ENCODE assay signal across 8 mouse cellular contexts in the genomic region with DNA sequence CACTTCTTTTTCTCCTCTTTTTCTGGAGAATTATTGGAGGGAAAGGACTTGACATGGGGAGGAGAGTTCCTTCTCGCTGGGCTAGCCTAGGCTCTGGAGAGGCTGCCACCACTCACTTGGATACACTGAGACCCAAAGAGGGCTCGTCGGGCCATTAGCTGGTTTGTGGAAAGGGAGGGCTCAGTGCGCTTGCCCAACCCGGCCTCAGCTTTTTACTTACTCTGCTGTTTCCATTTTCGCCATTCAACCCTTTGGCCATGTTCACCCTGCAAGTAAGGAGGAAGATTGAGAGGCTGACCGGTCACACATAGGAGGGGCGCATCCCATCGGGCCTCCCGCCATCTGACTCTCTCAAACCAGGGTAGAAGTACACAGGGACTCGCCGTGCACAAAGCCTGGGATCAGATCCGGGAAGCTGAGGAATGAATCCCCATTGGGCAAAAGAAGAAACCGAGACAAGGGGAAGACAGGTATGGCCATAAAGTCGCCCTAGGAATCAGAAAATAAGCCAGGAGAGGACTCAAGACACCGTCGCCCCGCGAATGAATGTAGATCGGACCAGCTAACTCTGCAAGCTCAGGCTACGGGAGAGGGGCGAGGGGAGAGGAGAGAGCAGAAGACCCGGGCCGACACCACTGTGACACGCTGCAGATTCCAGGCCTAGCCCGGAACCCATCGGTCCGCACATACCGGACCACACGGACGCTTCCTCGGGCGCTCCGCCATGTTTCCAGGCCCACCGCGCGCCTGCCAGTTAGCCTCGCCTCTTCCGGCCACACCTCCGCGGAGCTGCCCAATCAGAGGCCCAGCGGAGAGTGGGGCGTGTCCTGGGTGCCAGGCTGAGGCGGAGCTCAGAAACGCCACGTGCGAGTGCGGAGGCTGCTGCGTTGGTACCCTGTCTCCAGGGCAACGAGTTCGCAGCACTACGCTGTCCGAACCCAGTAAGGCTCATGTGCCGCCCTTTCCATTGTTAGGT. TPM values are rescaled to one million over a fixed set of nuclear protein-coding genes. Genes with fewer than 3 reads are reported as not detected.
DNase-seq lines count a peak whose midpoint lies in the region; ATAC-seq and TF ChIP-seq lines count a peak whose summit lies in the region.

Gene Spout1, minus strand, starts transcription at position 760 of the 976 bp plus-strand sequence.

- no peak within 1 kb of the TSS for H3K27ac ChIP-seq in CH12.LX (ENCODE audit: insufficient read depth, low read depth)
- H3K27ac ChIP-seq in forebrain, embryonic 11.5 days (ENCODE audit: low read depth, low read length) = no peak within 1 kb of the TSS
- H3K27ac ChIP-seq in heart, embryonic 16.5 days (ENCODE audit: low read length) = 0 out of 2 replicates have a peak within 1 kb of the TSS, but pooled peaks have one; percentile 34
- peak within 1 kb of the TSS; percentile 31 for H3K27ac ChIP-seq in liver, embryonic 15.5 days (replicated peaks)
- H3K27ac ChIP-seq in neural tube, embryonic 12.5 days = no peak within 1 kb of the TSS

- dilution Hi-C loops in CH12.LX (cut with MboI; ENCODE audit: extremely low pct_ligation_motif_present, extremely low pct_unique_long_range_greater_than_20kb, low sequenced_read_pairs) = no loop called here

- peaks cover 7 to 9% of the 10 kb centered on the region in 2 experiments for H3K4me1 ChIP-seq in CH12.LX (ENCODE audit: control insufficient read depth in 1 of 2, insufficient read depth in 2 of 2)
- peaks cover 6% of the 10 kb centered on the region; the same call in 1 of the 2 replicates for H3K4me1 ChIP-seq in forebrain, embryonic 11.5 days (replicated peaks; ENCODE audit: control insufficient read depth, insufficient read depth, low read length)
- H3K4me1 ChIP-seq in heart, embryonic 16.5 days (ENCODE audit: control insufficient read depth, insufficient read depth, low read length) = peaks cover 12% of the 10 kb centered on the region
- peaks cover 21% of the 10 kb centered on the region for H3K4me1 ChIP-seq in liver, embryonic 15.5 days (replicated peaks)
- peaks cover 11% of the 10 kb centered on the region for H3K4me1 ChIP-seq in neural tube, embryonic 12.5 days

- peak within 1 kb of the TSS; percentile 96 for H3K4me2 ChIP-seq in CH12.LX (ENCODE audit: insufficient read depth, low read depth, poor library complexity, severe bottlenecking)
- peak within 1 kb of the TSS; percentile 84 for H3K4me2 ChIP-seq in forebrain, embryonic 11.5 days (ENCODE audit: low read depth, low read length, severe bottlenecking)
- H3K4me2 ChIP-seq in heart, embryonic 16.5 days (ENCODE audit: low read depth, low read length) = peak within 1 kb of the TSS; percentile 94
- H3K4me2 ChIP-seq in liver, embryonic 15.5 days = peak within 1 kb of the TSS; percentile 90
- H3K4me2 ChIP-seq in neural tube, embryonic 12.5 days (replicated peaks) = peak within 1 kb of the TSS; percentile 88

- peak; percentile 99 for ATAC-seq in forebrain, embryonic 11.5 days (replicated peaks; ENCODE audit: low FRiP score)
- peak; percentile 97 for ATAC-seq in heart, embryonic 16.5 days (replicated peaks; ENCODE audit: extremely low read depth, insufficient read depth, low FRiP score)
- peak; percentile 90 for ATAC-seq in liver, embryonic 15.5 days (ENCODE audit: insufficient read depth)
- ATAC-seq in neural tube, embryonic 12.5 days (ENCODE audit: low FRiP score, low read depth) = peak; percentile 99

- TF ChIP-seq EP300 in CH12.LX (IDR thresholded peaks at IDR 0.05; ENCODE audit: low read length) = no peak

- H3K79me2 ChIP-seq in CH12.LX (replicated peaks; ENCODE audit: control insufficient read depth, extremely low read depth, insufficient read depth, poor library complexity, severe bottlenecking) = no peaks in the 10 kb centered on the region

- peaks cover 14% of the 10 kb centered on the region for H3K9me3 ChIP-seq in CH12.LX (replicated peaks; ENCODE audit: low read length)
- no peaks in the 10 kb centered on the region for H3K9me3 ChIP-seq in forebrain, embryonic 11.5 days (ENCODE audit: control insufficient read depth, low read length)
- peaks cover 3% of the 10 kb centered on the region for H3K9me3 ChIP-seq in heart, embryonic 16.5 days (replicated peaks; ENCODE audit: control insufficient read depth, low read length)
- H3K9me3 ChIP-seq in liver, embryonic 15.5 days (replicated peaks) = no peaks in the 10 kb centered on the region
- H3K9me3 ChIP-seq in neural tube, embryonic 12.5 days = no peaks in the 10 kb centered on the region

- TF ChIP-seq POLR2A in CH12.LX (IDR thresholded peaks at IDR 0.05; ENCODE audit: low read depth, low read length) = peak; percentile 88

- H3K4me3 ChIP-seq in CH12.LX (replicated peaks in 1 of 3; ENCODE audit: low read depth in 2 of 3, low read length in 2 of 3, poor library complexity in 1 of 3) = peak within 1 kb of the TSS; percentile 65 to 91 (median 71)
- H3K4me3 ChIP-seq in forebrain, embryonic 11.5 days (ENCODE audit: low read depth, low read length) = peak within 1 kb of the TSS; percentile 80
- H3K4me3 ChIP-seq in heart, embryonic 16.5 days (ENCODE audit: low read length) = peak within 1 kb of the TSS; percentile 85
- H3K4me3 ChIP-seq in liver, embryonic 15.5 days (replicated peaks) = peak within 1 kb of the TSS; percentile 79
- H3K4me3 ChIP-seq in neural tube, embryonic 12.5 days = peak within 1 kb of the TSS; percentile 68

- DNase-seq in CH12.LX (ENCODE audit: extremely low read depth) = peak; percentile 97
- DNase-seq in c-Kit-positive CD71-positive TER-119-negative erythroid progenitor cells, embryonic 14.5 days (ENCODE audit: low read depth) = peak; percentile 96
- peak; percentile 98 for DNase-seq in forebrain, embryonic 11.5 days (ENCODE audit: low spot score)
- peak; percentile 97 for DNase-seq in kidney, postnatal 36 days
- peak; percentile 95 for DNase-seq in telencephalon, adult 2 months (ENCODE audit: low read depth, low spot score)

- TF ChIP-seq CTCF in CH12.LX (conservative IDR thresholded peaks at IDR 0.05 in 1 of 2, IDR thresholded peaks at IDR 0.05 in 1 of 2; ENCODE audit: low read depth in 2 of 2, low read length in 2 of 2) = no peak

- in situ Hi-C loops in CH12.LX (cut with MboI; ENCODE audit: low pct_ligation_motif_present, low pct_unique_long_range_greater_than_20kb, low sequenced_read_pairs) = no loop called here

- 4% methylated on average over 54 of the region's 54 CpGs for whole genome bisulfite sequencing in forebrain, embryonic 11.5 days
- 3% methylated on average over 54 of the region's 54 CpGs for WGBS in heart, embryonic 16.5 days
- under 1% methylated on average over 54 of the region's 54 CpGs for WGBS in liver, embryonic 15.5 days (ENCODE audit: insufficient replicate concordance)
- 3% methylated on average over 54 of the region's 54 CpGs for whole genome bisulfite sequencing in neural tube, embryonic 12.5 days

- H3K9ac ChIP-seq in CH12.LX (ENCODE audit: insufficient read depth, low read depth) = peak within 1 kb of the TSS; percentile 93
- peak within 1 kb of the TSS; percentile 77 for H3K9ac ChIP-seq in forebrain, embryonic 11.5 days (ENCODE audit: low read length)
- H3K9ac ChIP-seq in heart, embryonic 16.5 days (ENCODE audit: low read length) = peak within 1 kb of the TSS; percentile 82
- peak within 1 kb of the TSS; percentile 60 for H3K9ac ChIP-seq in liver, embryonic 15.5 days
- peak within 1 kb of the TSS; percentile 70 for H3K9ac ChIP-seq in neural tube, embryonic 12.5 days

- no peak for TF ChIP-seq RAD21 in CH12.LX (IDR thresholded peaks at IDR 0.05; ENCODE audit: low read depth, low read length)

- H3K36me3 ChIP-seq in CH12.LX (replicated peaks in 1 of 2; ENCODE audit: control insufficient read depth in 1 of 2, insufficient read depth in 1 of 2, low read length in 1 of 2) = peaks cover 36 to 44% of the 10 kb centered on the region in 2 experiments
- H3K36me3 ChIP-seq in forebrain, embryonic 11.5 days (ENCODE audit: control insufficient read depth, insufficient read depth, low read length) = peaks cover 15% of the 10 kb centered on the region
- peaks cover 28% of the 10 kb centered on the region for H3K36me3 ChIP-seq in heart, embryonic 16.5 days (ENCODE audit: control insufficient read depth, insufficient read depth)
- peaks cover 42% of the 10 kb centered on the region for H3K36me3 ChIP-seq in liver, embryonic 15.5 days (replicated peaks)
- H3K36me3 ChIP-seq in neural tube, embryonic 12.5 days = peaks cover 36% of the 10 kb centered on the region

- no peaks in the 10 kb centered on the region for H3K27me3 ChIP-seq in CH12.LX (replicated peaks)
- no peaks in the 10 kb centered on the region for H3K27me3 ChIP-seq in forebrain, embryonic 11.5 days (ENCODE audit: control insufficient read depth, insufficient read depth, low read length)
- H3K27me3 ChIP-seq in heart, embryonic 16.5 days (ENCODE audit: control insufficient read depth, insufficient read depth, low read length) = no peaks in the 10 kb centered on the region
- H3K27me3 ChIP-seq in liver, embryonic 15.5 days = no peaks in the 10 kb centered on the region
- H3K27me3 ChIP-seq in neural tube, embryonic 12.5 days (replicated peaks) = peaks cover 1% of the 10 kb centered on the region; the same call in 1 of the 2 replicates

TF ChIP-seq in CH12.LX, 34 proteins besides CTCF, POLR2A, EP300 and RAD21 (continues in another document):
- TF ChIP-seq KAT2A (IDR thresholded peaks at IDR 0.05; ENCODE audit: insufficient replicate concordance, low read length) = 0 out of 2 replicates have a peak, but pooled peaks have one; percentile 45
- TF ChIP-seq NRF1 (IDR thresholded peaks at IDR 0.05; ENCODE audit: low read depth, low read length) = peak; percentile 65
- no peak; the same call in 1 of the 2 replicates for TF ChIP-seq IRF4 (IDR thresholded peaks at IDR 0.05; ENCODE audit: low read depth, low read length)
- peak; percentile 93 for TF ChIP-seq TCF12 (IDR thresholded peaks at IDR 0.05; ENCODE audit: low read depth, low read length)
- peak; percentile 90 for TF ChIP-seq BHLHE40 (IDR thresholded peaks at IDR 0.05; ENCODE audit: low read depth, low read length)
- peak; percentile 86 for TF ChIP-seq ELF1 (IDR thresholded peaks at IDR 0.05; ENCODE audit: low read depth, low read length)
- peak; percentile 100 for TF ChIP-seq MXI1 (IDR thresholded peaks at IDR 0.05; ENCODE audit: low read depth, low read length)
- peak; percentile 79; the same call in 1 of the 2 replicates for TF ChIP-seq TBP (conservative IDR thresholded peaks at IDR 0.05; ENCODE audit: low read depth, low read length)
- peak; percentile 90 for TF ChIP-seq MYC (IDR thresholded peaks at IDR 0.05; ENCODE audit: low read depth, low read length)
- TF ChIP-seq ZNF384 (IDR thresholded peaks at IDR 0.05; ENCODE audit: low read depth, low read length) = no peak
- TF ChIP-seq ETS1 (conservative IDR thresholded peaks at IDR 0.05; ENCODE audit: low read depth, low read length) = no peak

RNA-seq across cellular contexts. Expression of gene Spout1, which starts in this region (rescaled TPM):
- total RNA-seq in CH12.LX (2012; rRNA removed) (49.2 and 56.7 TPM in 2 replicates), CH12.LX (2014; rRNA removed) (34.8 and 38.4 TPM in 2 replicates)
- polyA plus RNA-seq in CH12.LX (2012; ENCODE audit: insufficient read length, low read depth) = 62.3 and 63.7 TPM in 2 replicates
- polyA plus RNA-seq in forebrain, embryonic 11.5 days (2014; fragmentation: Nextera tagmentation; extraction: Ambion mirVana) = 79.7 and 81.7 TPM in 2 replicates
- polyA plus RNA-seq in heart, embryonic 16.5 days (2015; fragmentation: Nextera tagmentation; extraction: Ambion mirVana) = 31.5 and 34.3 TPM in 2 replicates
- polyA plus RNA-seq in liver, embryonic 15.5 days (2015; fragmentation: Nextera tagmentation; extraction: Ambion mirVana) = 24.9 and 27.3 TPM in 2 replicates
- polyA plus RNA-seq in neural tube, embryonic 12.5 days (2016; fragmentation: Nextera tagmentation; extraction: Ambion mirVana) = 59.4 and 61.0 TPM in 2 replicates

Comparison
In these comparisons a context has a peak if more than half of its experiments do, and no peak if none do; other contexts are left out.
1. H3K27ac ChIP-seq: peak in heart, embryonic 16.5 days (single experiment) and liver, embryonic 15.5 days (single experiment); none in CH12.LX (single experiment), forebrain, embryonic 11.5 days (single experiment) and neural tube, embryonic 12.5 days (single experiment).
2. Peak in every context shown above with its lines, with median percentiles within 50 percentile points of each other: DNase-seq, H3K4me2 ChIP-seq, H3K4me3 ChIP-seq, H3K9ac ChIP-seq and ATAC-seq.